Mouse (Mus musculus) myocyte (in vitro differentiated cells): Measurements from ENCODE around the gene Lrrc61. TPM values are rescaled to one million over a fixed set of nuclear protein-coding genes. Genes with fewer than 3 reads are reported as not detected.
"Not testable (repeated sequence)": the region's sequence is repeated elsewhere in the genome, so short reads cannot be mapped to it uniquely, and the experiment has no call there.

Source experiments
- H3K27me3 ChIP-seq: one replicate; pipeline ENCODE4 v1.6.1; 2011; ENCODE audit not compliant: control insufficient read depth, insufficient read depth, insufficient read length
- H3K36me3 ChIP-seq: one replicate; pipeline ENCODE4 v1.6.1; 2011; ENCODE audit not compliant: control insufficient read depth, insufficient read depth
- H3K4me2 ChIP-seq: one replicate; pipeline ENCODE4 v1.6.1; 2011; ENCODE audit warnings: low read depth, control low read depth
- H3K4me3 ChIP-seq: one replicate; pipeline ENCODE4 v1.5.1; 2011; ENCODE audit warnings: mild to moderate bottlenecking, control low read depth, moderate library complexity
- H3K79me2 ChIP-seq: one replicate; pipeline ENCODE4 v1.6.1; 2011; ENCODE audit not compliant: control insufficient read depth, insufficient read depth
- H3ac ChIP-seq: one replicate; pipeline ENCODE4 v1.6.1; 2011; ENCODE audit not compliant: control insufficient read depth, insufficient read length
- CEBPB ChIP-seq: IDR thresholded peaks from 2 replicates; pipeline ENCODE4 v1.6.1; 2011; ENCODE audit warnings: mild to moderate bottlenecking, moderate library complexity; ENCODE audit not compliant: poor library complexity, insufficient read depth, severe bottlenecking
- E2F4 ChIP-seq: IDR thresholded peaks from one replicate; pipeline ENCODE4 v1.6.1; 2011; ENCODE audit warnings: mild to moderate bottlenecking, control low read depth, moderate library complexity; ENCODE audit not compliant: insufficient read depth
- MAX ChIP-seq: IDR thresholded peaks from one replicate; pipeline ENCODE4 v1.6.1; 2011; ENCODE audit warnings: low read depth, mild to moderate bottlenecking, control low read depth
- MYOD1 ChIP-seq, 3 experiments: IDR thresholded peaks; one replicate each; pipeline ENCODE4 v1.6.1; 2011; ENCODE audit warnings: control low read depth in 2 of 3, low read depth in 2 of 3, mild to moderate bottlenecking in 2 of 3, moderate library complexity in 1 of 3; ENCODE audit not compliant: insufficient read length in 2 of 3, control insufficient read depth in 1 of 3
- MYOG ChIP-seq, 3 experiments: IDR thresholded peaks; one replicate each; pipeline ENCODE4 v1.6.1; 2011; ENCODE audit warnings: control low read depth in 2 of 3, low read depth in 2 of 3, mild to moderate bottlenecking in 2 of 3; ENCODE audit not compliant: insufficient read length in 2 of 3, control insufficient read depth in 1 of 3, insufficient read depth in 1 of 3
- POLR2A ChIP-seq: IDR thresholded peaks from one replicate; pipeline ENCODE4 v1.6.1; 2011; ENCODE audit warnings: low read depth, mild to moderate bottlenecking, control low read depth, moderate library complexity; ENCODE audit not compliant: insufficient read length
- POLR2AphosphoS2 ChIP-seq: IDR thresholded peaks from one replicate; pipeline ENCODE4 v1.6.1; 2011; ENCODE audit warnings: low read depth, control low read depth; ENCODE audit not compliant: insufficient read length
- REST ChIP-seq: IDR thresholded peaks from one replicate; pipeline ENCODE4 v1.6.1; 2011; ENCODE audit warnings: mild to moderate bottlenecking, control low read depth, moderate library complexity; ENCODE audit not compliant: insufficient read depth, insufficient read length
- SRF ChIP-seq: IDR thresholded peaks from one replicate; pipeline ENCODE4 v1.6.1; 2011; ENCODE audit warnings: low read depth; ENCODE audit not compliant: control insufficient read depth, insufficient read length
- TCF12 ChIP-seq: IDR thresholded peaks from one replicate; pipeline ENCODE4 v1.6.1; 2011; ENCODE audit warnings: mild to moderate bottlenecking, control low read depth; ENCODE audit not compliant: poor library complexity, insufficient read depth, severe bottlenecking
- TCF3 ChIP-seq: IDR thresholded peaks from one replicate; pipeline ENCODE4 v1.6.1; 2011; ENCODE audit warnings: low read depth, control low read depth; ENCODE audit not compliant: insufficient read length
- USF1 ChIP-seq: IDR thresholded peaks from one replicate; pipeline ENCODE4 v1.6.1; 2011; ENCODE audit warnings: low read depth, mild to moderate bottlenecking, control low read depth, moderate library complexity
- polyA plus RNA-seq: library from polyadenylated mRNA; unstranded; fragments of >200 nt; fragmentation: generic; extraction: Trizol; gene quantifications from one replicate; pipeline ENCODE4 v1.2.1, GENCODE M21; 2012; ENCODE audit warnings: missing spikeins

Lrrc61 gene
- 10.0 TPM for polyA plus RNA-seq

GRCm38 (mm10) chr6:48554280-48555103, at the start of gene Lrrc61:
TSS of gene Lrrc61 (plus strand) at chr6:48554796.
- TF ChIP-seq CEBPB = 0 out of 2 replicates have a peak, but pooled peaks have one; percentile 27
- TF ChIP-seq MYOD1 (IDR thresholded peaks at IDR 0.05; ENCODE audit: control insufficient read depth in 1 of 3, insufficient read length in 2 of 3, low read depth in 2 of 3) = no peak
- TF ChIP-seq E2F4 = no peak
- TF ChIP-seq REST = no peak
- no peak for TF ChIP-seq POLR2AphosphoS2
- TF ChIP-seq USF1 = no peak
- TF ChIP-seq MAX = no peak
- TF ChIP-seq TCF3 = no peak
- no peak for TF ChIP-seq TCF12
- no peak for TF ChIP-seq MYOG (IDR thresholded peaks at IDR 0.05; ENCODE audit: control insufficient read depth in 1 of 3, insufficient read depth in 1 of 3, insufficient read length in 2 of 3, low read depth in 2 of 3)
- peak; percentile 31 for TF ChIP-seq POLR2A
- TF ChIP-seq SRF = no peak
- Histone ChIP-seq H3K27me3 (no peaks in the 10 kb centered on the region), H3ac (peak within 1 kb of the TSS; percentile 45), H3K4me2 (peak within 1 kb of the TSS; percentile 84), H3K36me3 (no peaks in the 10 kb centered on the region), H3K79me2 (no peaks in the 10 kb centered on the region), H3K4me3 (peak within 1 kb of the TSS; percentile 35)

GRCm38 (mm10) chr6:48508087-48508486, 46.5 kb upstream of the Lrrc61 start:
- Histone ChIP-seq H3K4me2 (no peak overlapping the region), H3ac (no peak overlapping the region), H3K79me2 (peaks cover 6% of the 10 kb centered on the region), H3K36me3 (no peaks in the 10 kb centered on the region), H3K27me3 (no peaks in the 10 kb centered on the region), H3K4me3 (no peak overlapping the region)
- no peak for TF ChIP-seq TCF3
- TF ChIP-seq MYOD1 (IDR thresholded peaks at IDR 0.05; ENCODE audit: control insufficient read depth in 1 of 3, insufficient read length in 2 of 3, low read depth in 2 of 3) = no peak
- TF ChIP-seq POLR2AphosphoS2 = no peak
- no peak for TF ChIP-seq CEBPB
- TF ChIP-seq TCF12 = no peak
- no peak for TF ChIP-seq MAX
- no peak for TF ChIP-seq POLR2A
- TF ChIP-seq SRF = no peak
- no peak for TF ChIP-seq REST
- TF ChIP-seq MYOG (IDR thresholded peaks at IDR 0.05; ENCODE audit: control insufficient read depth in 1 of 3, insufficient read depth in 1 of 3, insufficient read length in 2 of 3, low read depth in 2 of 3) = no peak
- no peak for TF ChIP-seq USF1
- no peak for TF ChIP-seq E2F4

- TF ChIP-seq POLR2AphosphoS2 (no peak), TCF12 (peak; percentile 73), TCF3 (peak; percentile 35), MYOD1 (IDR thresholded peaks at IDR 0.05; ENCODE audit: control insufficient read depth in 1 of 3, insufficient read length in 2 of 3, low read depth in 2 of 3) (peak; percentile 70 to 90 (median 84)), E2F4 (no peak), MYOG (IDR thresholded peaks at IDR 0.05; ENCODE audit: control insufficient read depth in 1 of 3, insufficient read depth in 1 of 3, insufficient read length in 2 of 3, low read depth in 2 of 3) (peak in 2 of 3 experiments; percentile 56 to 79), REST (no peak), USF1 (no peak), CEBPB (peak; percentile 33; the same call in 1 of the 2 replicates)
- Histone ChIP-seq H3K79me2 (no peaks in the 10 kb centered on the region), H3K36me3 (peaks cover 8% of the 10 kb centered on the region), H3K27me3 (no peaks in the 10 kb centered on the region), H3K4me2 (peak overlapping the region; percentile 68), H3K4me3 (no peak overlapping the region), H3ac (no peak overlapping the region)
Measured at GRCm38 (mm10) chr6:48510426-48510825, 44.2 kb upstream of the Lrrc61 start.

GRCm38 (mm10) chr6:48511861-48512260, 42.7 kb upstream of the Lrrc61 start:
- H3ac ChIP-seq = no peak overlapping the region
- TF ChIP-seq REST (no peak), MYOD1 (IDR thresholded peaks at IDR 0.05; ENCODE audit: control insufficient read depth in 1 of 3, insufficient read length in 2 of 3, low read depth in 2 of 3) (no peak), TCF3 (no peak), MAX (no peak), POLR2A (no peak), TCF12 (no peak), USF1 (no peak), SRF (no peak), CEBPB (no peak), POLR2AphosphoS2 (no peak), MYOG (IDR thresholded peaks at IDR 0.05; ENCODE audit: control insufficient read depth in 1 of 3, insufficient read depth in 1 of 3, insufficient read length in 2 of 3, low read depth in 2 of 3) (no peak), E2F4 (no peak)
- no peaks in the 10 kb centered on the region for H3K79me2 ChIP-seq
- peaks cover 19% of the 10 kb centered on the region for H3K36me3 ChIP-seq
- H3K4me2 ChIP-seq = no peak overlapping the region
- H3K4me3 ChIP-seq = no peak overlapping the region
- no peaks in the 10 kb centered on the region for H3K27me3 ChIP-seq

GRCm38 (mm10) chr6:48524882-48525281, 29.7 kb upstream of the Lrrc61 start:
- H3K27me3 ChIP-seq, H3K79me2 ChIP-seq, H3K4me3 ChIP-seq, H3K36me3 ChIP-seq, H3ac ChIP-seq, H3K4me2 ChIP-seq: not testable (repeated sequence)
